Mouse (Mus musculus): ENCODE measurements at regions not wholly inside any gene's neighbourhood (a gene's known extent, or its start where the extent isn't known, plus 50 kb on each side); places are given as distances from the start of the nearest gene placed in this dataset.
A peak's percentile ranks its signal among the peaks of the same experiment; 100 is the strongest.

DNA sequence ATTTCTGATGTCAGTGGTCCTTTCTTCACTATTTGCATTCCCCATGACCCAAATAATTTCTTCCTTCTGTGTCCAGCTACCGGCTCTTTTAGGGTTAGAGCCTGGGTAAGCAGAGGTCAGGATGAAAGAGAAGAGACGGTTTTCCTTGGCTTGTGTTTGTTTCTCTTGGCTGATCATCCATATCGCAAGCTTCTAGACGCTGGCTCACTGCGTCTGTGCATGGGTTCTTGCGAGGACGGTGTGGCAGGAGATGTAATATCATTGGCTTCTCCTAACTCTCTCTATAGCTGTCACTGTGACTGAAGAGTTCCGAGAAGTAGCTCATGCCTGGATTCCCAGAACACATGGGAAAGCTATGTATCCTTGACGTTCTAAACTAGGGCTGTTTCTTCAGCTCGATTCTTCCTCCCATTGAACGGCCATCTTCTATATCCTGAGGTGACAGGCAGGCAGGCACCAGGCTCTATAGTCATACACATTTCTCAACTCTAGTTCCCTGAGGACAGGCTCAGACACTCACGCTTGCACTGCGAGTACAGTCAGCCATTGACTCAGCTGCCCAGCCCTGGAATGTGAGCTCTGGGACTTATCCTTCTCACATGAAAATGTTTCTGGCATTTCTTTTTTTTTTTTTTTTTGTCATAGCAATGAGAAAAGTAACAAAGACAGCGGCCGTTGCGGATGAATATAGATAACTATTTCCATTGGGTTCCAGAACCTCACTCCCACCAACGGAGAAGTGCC, 85.0 kb downstream of the Bach1 start:
- no peak for DNase-seq (ENCODE audit: low spot score)

DNA sequence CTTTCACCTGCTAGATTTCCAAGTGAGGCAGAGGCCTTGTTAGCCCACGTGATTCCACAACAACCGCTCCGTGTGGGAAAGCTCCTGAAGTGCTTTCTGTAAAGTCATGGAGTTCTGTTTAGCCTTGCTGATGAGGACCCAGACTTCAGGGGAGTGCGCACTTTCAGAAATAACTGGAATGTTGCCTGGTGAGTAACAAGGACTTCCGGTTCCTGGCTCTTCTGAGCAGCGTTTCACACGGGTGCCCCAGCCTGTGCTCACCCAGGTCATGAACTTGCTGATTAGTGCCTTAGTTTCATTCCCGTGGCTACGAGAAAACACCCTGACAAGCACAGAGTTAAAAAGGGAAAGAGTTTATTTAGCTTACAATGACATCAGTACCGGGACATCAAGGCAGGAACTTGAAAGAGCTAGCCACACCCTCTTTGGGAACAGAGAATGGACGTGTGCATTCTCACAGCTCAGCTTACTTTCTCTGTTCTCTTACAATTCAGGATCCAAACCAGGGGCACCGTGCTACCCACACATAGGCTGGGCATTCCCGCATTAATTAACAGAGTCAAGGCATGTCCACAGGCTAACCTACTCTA, 85.8 kb downstream of the Bach1 start:
- DNase-seq (ENCODE audit: low spot score) = peak; percentile 28

DNA sequence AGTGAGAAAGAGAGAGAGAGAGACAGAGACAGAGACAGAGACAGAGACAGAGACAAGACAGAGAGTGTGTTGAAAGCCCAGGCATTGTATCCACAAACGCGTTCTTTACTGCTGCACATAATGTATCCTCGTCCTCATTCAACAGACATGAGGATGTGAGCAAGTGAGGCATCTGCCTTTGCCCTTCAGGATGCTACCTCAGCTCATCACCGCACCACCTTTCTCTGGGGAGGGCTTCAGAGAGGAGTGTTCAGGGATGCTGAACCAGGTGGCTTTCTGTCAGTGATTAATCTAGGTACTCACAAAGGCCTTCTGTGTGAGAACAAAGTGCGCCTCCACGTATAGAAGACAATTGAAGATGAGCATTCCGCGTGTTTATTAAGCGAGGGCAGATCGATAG, 90.8 kb downstream of the Bach1 start:
- DNase-seq (ENCODE audit: low spot score) = no peak

- no peak for DNase-seq (ENCODE audit: low spot score)
Measured at GRCm38 (mm10) chr16:87789957-87790356, 91.2 kb downstream of the Bach1 start.

DNA sequence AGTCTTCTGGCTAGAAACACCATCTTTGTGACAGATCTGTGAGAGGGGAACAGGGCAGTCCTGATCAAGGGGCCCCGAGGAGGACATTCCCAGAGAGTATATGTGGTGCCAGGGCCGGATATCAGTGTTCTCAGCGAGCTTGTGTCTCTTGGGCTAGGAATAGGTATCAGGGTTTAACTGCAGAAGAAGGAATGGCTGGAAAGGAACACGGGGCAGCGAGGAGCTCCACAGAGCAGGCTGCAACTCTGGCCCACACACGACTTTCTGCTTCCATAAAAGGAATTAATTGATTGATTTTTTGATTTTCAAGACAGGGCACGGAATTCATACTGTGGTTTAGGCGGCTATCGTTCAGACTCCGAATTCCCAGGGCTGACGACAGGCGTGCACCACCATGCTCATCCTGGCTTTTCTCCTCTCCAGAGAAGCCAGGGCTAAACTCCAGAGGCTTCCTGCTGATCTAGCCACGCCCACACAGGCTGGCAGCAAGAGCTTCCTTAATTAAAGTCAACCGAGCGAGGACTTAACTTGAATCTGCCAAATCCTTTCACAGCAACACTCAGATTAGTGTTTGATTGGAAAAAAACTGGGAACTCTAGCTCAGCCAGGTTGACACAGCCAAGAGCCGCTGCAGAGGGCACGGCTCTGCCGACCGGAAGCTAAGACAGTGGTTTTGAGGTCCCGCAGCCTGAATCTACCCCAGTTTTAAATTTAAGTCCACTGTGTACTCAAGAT, 97.9 kb downstream of the Bach1 start:
- DNase-seq (ENCODE audit: low spot score) = peak; percentile 73

GRCm38 (mm10) chr16:87802317-87802716, 103.6 kb downstream of the Bach1 start:
- no peak for DNase-seq (ENCODE audit: low spot score)

DNA sequence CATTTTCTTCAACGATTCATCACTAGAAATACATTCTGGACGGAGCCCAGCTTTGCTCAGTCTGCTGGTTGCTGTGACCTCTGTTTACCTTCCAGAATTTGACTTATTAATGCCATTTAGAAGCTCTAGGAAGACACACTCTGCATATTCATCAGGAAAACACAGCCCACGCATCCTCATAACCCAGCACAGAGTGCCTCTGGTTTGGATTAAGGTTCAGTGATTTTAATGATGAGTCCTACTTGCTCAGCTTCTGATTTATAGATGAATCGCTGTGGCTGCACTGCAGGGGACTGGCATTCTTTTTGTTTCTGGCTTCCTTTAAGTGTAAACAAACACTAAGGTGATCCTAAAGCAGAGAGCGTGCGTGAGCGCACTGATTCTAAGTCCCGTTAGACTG, 118.8 kb downstream of the Bach1 start:
- no peak for DNase-seq (ENCODE audit: low spot score)

DNA sequence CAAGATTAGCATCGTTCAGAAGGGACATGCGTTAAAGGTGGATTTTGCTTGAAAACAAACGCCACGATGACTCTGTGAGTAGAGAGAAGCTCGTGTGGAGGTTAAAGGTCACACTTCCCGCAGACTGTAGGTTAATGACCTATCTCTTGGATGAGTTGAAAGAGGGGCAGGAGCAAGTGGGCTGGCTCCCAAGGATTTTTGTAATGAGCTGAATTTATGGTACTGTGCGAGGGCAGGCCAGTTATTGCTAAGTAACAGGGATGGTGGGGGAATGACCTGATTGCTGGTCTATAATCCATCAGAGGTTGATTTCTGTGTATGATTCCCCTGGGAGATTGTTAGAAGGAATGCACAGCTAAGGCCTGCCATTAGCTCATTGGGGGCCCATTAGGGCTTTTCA, 135.6 kb downstream of the Bach1 start:
- DNase-seq (ENCODE audit: low spot score) = no peak

- DNase-seq (ENCODE audit: low spot score) = peak; percentile 76
Measured at GRCm38 (mm10) chr16:87840949-87841546, 142.3 kb downstream of the Bach1 start.
